Mouse (Mus musculus) bone marrow, adult 2 months (tissue): ENCODE results near the gene Tubgcp6.

Experiments used
- CTCF ChIP-seq: fragments of 200-500 bp; IDR thresholded peaks from 2 replicates; pipeline ENCODE4 v1.5.1; 2011; ENCODE audit warnings: low read length, control low read depth; ENCODE audit not compliant: control insufficient read depth, insufficient read depth
- POLR2A ChIP-seq: fragments of 200-500 bp; IDR thresholded peaks from 2 replicates; pipeline ENCODE4 v1.6.1; 2011; ENCODE audit warnings: low read depth, mild to moderate bottlenecking, control low read depth, low read length, borderline replicate concordance; ENCODE audit not compliant: control insufficient read depth

DNA sequence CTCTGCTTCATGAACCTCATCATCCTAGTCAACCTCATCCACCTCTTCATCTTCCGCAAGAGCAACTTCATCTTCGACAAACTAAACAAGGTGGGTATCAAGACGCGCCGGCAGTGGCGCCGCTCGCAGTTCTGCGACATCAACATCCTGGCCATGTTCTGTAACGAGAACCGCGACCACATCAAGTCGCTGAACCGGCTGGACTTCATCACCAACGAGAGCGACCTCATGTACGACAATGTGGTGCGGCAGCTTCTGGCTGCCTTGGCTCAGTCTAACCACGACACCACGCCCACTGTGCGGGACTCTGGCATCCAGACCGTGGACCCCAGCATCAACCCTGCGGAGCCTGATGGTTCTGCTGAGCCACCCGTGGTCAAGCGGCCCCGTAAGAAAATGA lies 54.7 kb downstream of the Tubgcp6 start:
- TF ChIP-seq CTCF (no peak), POLR2A (no peak)
